ENCODE assay signal across 9 mouse cellular contexts in genomic region chr3:84745537-84746189, GRCm38 (mm10).
DNase-seq lines count a peak whose midpoint lies in the region; ATAC-seq and TF ChIP-seq lines count a peak whose summit lies in the region.
"Had no signal": no experiment of that assay in that cellular context is flagged by ENCODE, and none has a peak within 500 bp of the region (broad histone marks: within the 10 kb centered on the region; RNA-seq: fewer than 3 reads in every experiment).

No protein-coding gene starts in this region.

- intact Hi-C loops in left cerebral cortex, postnatal 10 days (cut with DNase I), result no loop called here

- no peak for TF ChIP-seq EP300 in liver, postnatal 0 days (IDR thresholded peaks at IDR 0.05; ENCODE audit: low read depth)

- no peak for DNase-seq in liver, postnatal 0 days
- DNase-seq in liver, embryonic 11.5 days (ENCODE audit: low spot score), result no peak
- DNase-seq in frontal cortex, adult 2 months (ENCODE audit: extremely low spot score in 1 of 2, low spot score in 1 of 2), result peak; percentile 18 to 62
- peak; percentile 71 to 77 for DNase-seq in left cerebral cortex, postnatal 10 days (ENCODE audit: extremely low spot score in 1 of 2, low spot score in 2 of 2)
- DNase-seq in thymus, postnatal 14 days, result no peak

- ATAC-seq in liver, postnatal 0 days, result no peak
- ATAC-seq in liver, embryonic 11.5 days (replicated peaks; ENCODE audit: low FRiP score), result no peak
- ATAC-seq in hindbrain, embryonic 16.5 days, result peak; percentile 89
- ATAC-seq in neural tube, embryonic 14.5 days (ENCODE audit: low read depth), result peak; percentile 94
- no peak for ATAC-seq in activated CD4-positive, CD25-positive, alpha-beta regulatory T cell, adult 4 months

- no peak overlapping the region for H3K27ac ChIP-seq in liver, postnatal 0 days (ENCODE audit: low read depth)
- no peak overlapping the region for H3K27ac ChIP-seq in liver, embryonic 11.5 days (ENCODE audit: low read depth, low read length)
- H3K27ac ChIP-seq in hindbrain, embryonic 16.5 days (ENCODE audit: low read depth, low read length), result peak overlapping the region; percentile 66; the same call in 1 of the 2 replicates
- H3K27ac ChIP-seq in neural tube, embryonic 14.5 days (ENCODE audit: low read depth, low read length), result peak overlapping the region; percentile 82
- H3K27ac ChIP-seq: liver, embryonic 14.5 days had no signal

- TF ChIP-seq CTCF in liver, postnatal 0 days (IDR thresholded peaks at IDR 0.05; ENCODE audit: low read depth), result no peak

- H3K36me3 ChIP-seq in liver, postnatal 0 days (replicated peaks; ENCODE audit: insufficient read depth, low read length), result no peaks in the 10 kb centered on the region
- no peaks in the 10 kb centered on the region for H3K36me3 ChIP-seq in liver, embryonic 11.5 days (ENCODE audit: control insufficient read depth, insufficient read depth, low read length)
- no peaks in the 10 kb centered on the region for H3K36me3 ChIP-seq in hindbrain, embryonic 16.5 days (ENCODE audit: control insufficient read depth, insufficient read depth, low read length)
- no peaks in the 10 kb centered on the region for H3K36me3 ChIP-seq in neural tube, embryonic 14.5 days (ENCODE audit: control insufficient read depth, insufficient read depth, low read length)

- H3K9me3 ChIP-seq in liver, postnatal 0 days (ENCODE audit: low read length), result no peaks in the 10 kb centered on the region
- no peaks in the 10 kb centered on the region for H3K9me3 ChIP-seq in liver, embryonic 11.5 days (ENCODE audit: control insufficient read depth, low read length)
- H3K9me3 ChIP-seq in hindbrain, embryonic 16.5 days (ENCODE audit: control insufficient read depth, low read length), result no peaks in the 10 kb centered on the region
- H3K9me3 ChIP-seq in neural tube, embryonic 14.5 days (ENCODE audit: control insufficient read depth, low read length), result no peaks in the 10 kb centered on the region

- peaks cover 6% of the 10 kb centered on the region; the same call in 1 of the 2 replicates for H3K27me3 ChIP-seq in liver, postnatal 0 days (ENCODE audit: insufficient read depth, low read length)
- H3K27me3 ChIP-seq in liver, embryonic 11.5 days (replicated peaks; ENCODE audit: control insufficient read depth, insufficient read depth, low read length), result peaks cover 13% of the 10 kb centered on the region
- no peaks in the 10 kb centered on the region for H3K27me3 ChIP-seq in hindbrain, embryonic 16.5 days (replicated peaks; ENCODE audit: control insufficient read depth, insufficient read depth, low read length)
- no peaks in the 10 kb centered on the region for H3K27me3 ChIP-seq in neural tube, embryonic 14.5 days (ENCODE audit: control insufficient read depth, insufficient read depth, low read length)

- peaks cover 3% of the 10 kb centered on the region; the same call in 1 of the 2 replicates for H3K4me1 ChIP-seq in liver, postnatal 0 days (ENCODE audit: insufficient read depth)
- no peaks in the 10 kb centered on the region for H3K4me1 ChIP-seq in liver, embryonic 11.5 days (replicated peaks; ENCODE audit: control insufficient read depth, insufficient read depth, low read length)
- H3K4me1 ChIP-seq in hindbrain, embryonic 16.5 days (ENCODE audit: control insufficient read depth, insufficient read depth, low read depth, low read length), result peaks cover 11% of the 10 kb centered on the region
- peaks cover 19% of the 10 kb centered on the region for H3K4me1 ChIP-seq in neural tube, embryonic 14.5 days (ENCODE audit: control insufficient read depth, insufficient read depth, low read length)

- no peak overlapping the region for H3K4me3 ChIP-seq in liver, postnatal 0 days (ENCODE audit: low read depth, low read length)
- H3K4me3 ChIP-seq in liver, embryonic 11.5 days (ENCODE audit: low read depth, low read length), result no peak overlapping the region
- peak overlapping the region; percentile 28 for H3K4me3 ChIP-seq in hindbrain, embryonic 16.5 days (ENCODE audit: low read length)
- H3K4me3 ChIP-seq in neural tube, embryonic 14.5 days (ENCODE audit: low read depth, low read length), result peak overlapping the region; percentile 15; the same call in 1 of the 2 replicates

- 0 out of 2 replicates have a peak overlapping the region, but pooled peaks have one; percentile 9 for H3K4me2 ChIP-seq in liver, postnatal 0 days (ENCODE audit: low read depth, low read length)
- no peak overlapping the region for H3K4me2 ChIP-seq in liver, embryonic 11.5 days
- peak overlapping the region; percentile 54 for H3K4me2 ChIP-seq in hindbrain, embryonic 16.5 days (ENCODE audit: low read length)
- peak overlapping the region; percentile 42 for H3K4me2 ChIP-seq in neural tube, embryonic 14.5 days (ENCODE audit: low read depth, low read length)

- WGBS in liver, postnatal 0 days (ENCODE audit: insufficient replicate concordance), result 54% methylated on average over 18 of the region's 18 CpGs
- 62% methylated on average over 18 of the region's 18 CpGs for WGBS in liver, embryonic 11.5 days
- WGBS in hindbrain, embryonic 16.5 days, result 35% methylated on average over 18 of the region's 18 CpGs
- 9% methylated on average over 18 of the region's 18 CpGs for WGBS in neural tube, embryonic 14.5 days

- no peak overlapping the region for H3K9ac ChIP-seq in liver, postnatal 0 days (replicated peaks)
- H3K9ac ChIP-seq in liver, embryonic 11.5 days (ENCODE audit: low read depth, low read length), result no peak overlapping the region
- peak overlapping the region; percentile 44 for H3K9ac ChIP-seq in hindbrain, embryonic 16.5 days (ENCODE audit: low read depth, low read length)
- H3K9ac ChIP-seq in neural tube, embryonic 14.5 days (replicated peaks; ENCODE audit: low read depth, low read length), result peak overlapping the region; percentile 39; the same call in 1 of the 2 replicates
- H3K9ac ChIP-seq: liver, embryonic 14.5 days had no signal

Comparison
In these comparisons a context has a peak if more than half of its experiments do, and no peak if none do; other contexts are left out.
1. ATAC-seq: peak in hindbrain, embryonic 16.5 days (single experiment) and neural tube, embryonic 14.5 days (single experiment); none in liver, postnatal 0 days (single experiment), liver, embryonic 11.5 days (single experiment) and activated CD4-positive, CD25-positive, alpha-beta regulatory T cell, adult 4 months (single experiment).
2. DNase-seq: peak in frontal cortex, adult 2 months (2 of 2) and left cerebral cortex, postnatal 10 days (2 of 2); none in liver, postnatal 0 days (single experiment), liver, embryonic 11.5 days (single experiment) and thymus, postnatal 14 days (single experiment).
3. H3K27ac ChIP-seq: peak in hindbrain, embryonic 16.5 days (single experiment) and neural tube, embryonic 14.5 days (single experiment); none in liver, postnatal 0 days (single experiment) and liver, embryonic 11.5 days (single experiment).
4. H3K4me3 ChIP-seq: peak in hindbrain, embryonic 16.5 days (single experiment) and neural tube, embryonic 14.5 days (single experiment); none in liver, postnatal 0 days (single experiment) and liver, embryonic 11.5 days (single experiment).
5. H3K9ac ChIP-seq: peak in hindbrain, embryonic 16.5 days (single experiment) and neural tube, embryonic 14.5 days (single experiment); none in liver, postnatal 0 days (single experiment) and liver, embryonic 11.5 days (single experiment).